Mouse (Mus musculus): ENCODE results near the gene Ddc. TPM values are rescaled to one million over a fixed set of nuclear protein-coding genes. Genes with fewer than 3 reads are reported as not detected.

Ddc gene
- polyA plus RNA-seq, 1 experiment, result 0.19 TPM

- Histone ChIP-seq H3K27me3 (ENCODE audit: control insufficient read depth, insufficient read depth, low read length) (no peaks in the 10 kb centered on the region), H3K36me3 (ENCODE audit: control insufficient read depth, insufficient read depth, low read length) (peaks cover 6% of the 10 kb centered on the region), H3K27ac (ENCODE audit: control insufficient read depth, insufficient read depth, low read depth, low read length) (no peak overlapping the region), H3K4me3 (ENCODE audit: control insufficient read depth, low read depth, low read length) (no peak overlapping the region), H3K4me1 (ENCODE audit: control insufficient read depth, insufficient read depth, low read length) (peaks cover 2% of the 10 kb centered on the region)
- TF ChIP-seq POLR2A (IDR thresholded peaks at IDR 0.05; ENCODE audit: control insufficient read depth, low read depth, low read length), result no peak
- TF ChIP-seq CTCF (IDR thresholded peaks at IDR 0.05; ENCODE audit: control insufficient read depth, insufficient read depth, insufficient replicate concordance, low read depth, low read length), result no peak
Measured at GRCm38 (mm10) chr11:11805951-11806350, 92.0 kb downstream of the Ddc start.

GRCm38 (mm10) chr11:11804421-11804820, 93.5 kb downstream of the Ddc start:
- H3K4me3 ChIP-seq (ENCODE audit: control insufficient read depth, low read depth, low read length), result no peak overlapping the region
- TF ChIP-seq CTCF (IDR thresholded peaks at IDR 0.05; ENCODE audit: control insufficient read depth, insufficient read depth, insufficient replicate concordance, low read depth, low read length) (no peak), POLR2A (IDR thresholded peaks at IDR 0.05; ENCODE audit: control insufficient read depth, low read depth, low read length) (no peak)
- H3K4me1 ChIP-seq (ENCODE audit: control insufficient read depth, insufficient read depth, low read length), result peaks cover under 1% of the 10 kb centered on the region
- no peak overlapping the region for H3K27ac ChIP-seq (ENCODE audit: control insufficient read depth, insufficient read depth, low read depth, low read length)
- H3K27me3 ChIP-seq (ENCODE audit: control insufficient read depth, insufficient read depth, low read length), result no peaks in the 10 kb centered on the region
- H3K36me3 ChIP-seq (ENCODE audit: control insufficient read depth, insufficient read depth, low read length), result peaks cover 6% of the 10 kb centered on the region

DNA sequence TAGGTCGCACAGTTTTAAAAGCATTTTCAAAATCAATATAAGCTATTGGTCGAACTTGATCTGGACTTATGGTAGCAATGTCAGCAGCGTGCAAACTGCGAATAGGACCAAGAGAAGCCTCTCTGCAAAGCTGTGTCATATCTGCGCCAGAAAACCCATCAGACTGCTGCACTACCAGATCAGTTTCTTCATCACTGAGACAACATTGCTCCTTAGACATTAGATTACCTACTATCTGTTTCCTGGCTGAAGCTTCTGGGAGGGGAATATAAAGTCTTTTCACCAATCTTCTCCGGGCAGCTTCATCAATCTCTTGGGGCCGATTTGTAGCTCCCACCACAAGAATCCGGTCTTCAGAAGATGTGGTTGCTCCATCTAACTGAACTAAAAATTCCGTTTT, 96.9 kb downstream of the Ddc start:
- H3K4me3 ChIP-seq (ENCODE audit: control insufficient read depth, low read depth, low read length), result no peak overlapping the region
- no peaks in the 10 kb centered on the region for H3K4me1 ChIP-seq (ENCODE audit: control insufficient read depth, insufficient read depth, low read length)
- H3K27ac ChIP-seq (ENCODE audit: control insufficient read depth, insufficient read depth, low read depth, low read length), result no peak overlapping the region
- no peaks in the 10 kb centered on the region for H3K27me3 ChIP-seq (ENCODE audit: control insufficient read depth, insufficient read depth, low read length)
- TF ChIP-seq POLR2A (IDR thresholded peaks at IDR 0.05; ENCODE audit: control insufficient read depth, low read depth, low read length) (no peak), CTCF (IDR thresholded peaks at IDR 0.05; ENCODE audit: control insufficient read depth, insufficient read depth, insufficient replicate concordance, low read depth, low read length) (no peak)
- peaks cover 6% of the 10 kb centered on the region for H3K36me3 ChIP-seq (ENCODE audit: control insufficient read depth, insufficient read depth, low read length)

DNA sequence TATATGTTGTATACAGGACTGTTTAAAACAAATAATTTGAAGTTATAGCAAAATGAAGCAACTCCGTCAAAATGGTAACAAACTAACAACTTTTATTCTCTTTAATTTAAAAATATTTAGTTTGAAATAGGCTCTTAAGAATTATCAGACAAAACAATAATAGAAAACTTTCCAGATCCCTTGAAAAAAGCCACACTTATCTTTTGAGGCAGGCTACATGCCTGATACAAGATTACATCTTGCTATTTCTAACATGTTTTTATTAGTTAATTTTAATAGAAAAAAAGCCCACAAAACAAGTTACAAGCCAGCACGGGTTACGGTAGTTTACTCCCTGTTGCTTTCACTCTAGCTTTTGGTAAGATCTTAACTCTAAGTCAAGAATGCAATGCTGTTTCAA, 97.6 kb downstream of the Ddc start:
- peaks cover 6% of the 10 kb centered on the region for H3K36me3 ChIP-seq (ENCODE audit: control insufficient read depth, insufficient read depth, low read length)
- TF ChIP-seq CTCF (IDR thresholded peaks at IDR 0.05; ENCODE audit: control insufficient read depth, insufficient read depth, insufficient replicate concordance, low read depth, low read length) (no peak), POLR2A (IDR thresholded peaks at IDR 0.05; ENCODE audit: control insufficient read depth, low read depth, low read length) (no peak)

GRCm38 (mm10) chr11:11798690-11799089, 99.3 kb downstream of the Ddc start:
- H3K36me3 ChIP-seq (ENCODE audit: control insufficient read depth, insufficient read depth, low read length), result peaks cover 6% of the 10 kb centered on the region

More for the DNA sequence above, 97.6 kb downstream of the Ddc start:
- Histone ChIP-seq H3K27ac (ENCODE audit: control insufficient read depth, insufficient read depth, low read depth, low read length) (no peak overlapping the region), H3K4me1 (ENCODE audit: control insufficient read depth, insufficient read depth, low read length) (no peaks in the 10 kb centered on the region), H3K27me3 (ENCODE audit: control insufficient read depth, insufficient read depth, low read length) (no peaks in the 10 kb centered on the region), H3K4me3 (ENCODE audit: control insufficient read depth, low read depth, low read length) (no peak overlapping the region)

DNA sequence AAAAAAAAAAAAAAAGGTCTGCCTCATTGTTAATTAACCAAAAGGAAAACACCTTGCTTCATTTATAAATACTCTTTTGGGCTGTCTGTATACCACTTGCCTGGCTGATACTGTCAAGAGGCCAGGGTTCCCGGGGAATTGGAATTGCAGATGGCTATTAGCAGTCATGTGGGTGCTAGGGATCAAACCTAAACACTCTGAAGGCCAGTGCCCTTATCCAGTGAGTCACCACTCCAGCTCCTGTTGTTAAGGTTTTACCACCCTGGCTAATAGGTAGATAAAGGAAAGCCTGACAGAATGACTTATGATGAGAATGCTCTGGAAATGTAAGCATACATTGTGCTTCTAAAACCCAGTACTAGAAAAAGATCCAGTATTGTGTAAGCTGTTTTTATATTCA, 103.3 kb downstream of the Ddc start:
- Histone ChIP-seq H3K4me1 (ENCODE audit: control insufficient read depth, insufficient read depth, low read length) (no peaks in the 10 kb centered on the region), H3K27ac (ENCODE audit: control insufficient read depth, insufficient read depth, low read depth, low read length) (no peak overlapping the region), H3K4me3 (ENCODE audit: control insufficient read depth, low read depth, low read length) (no peak overlapping the region), H3K27me3 (ENCODE audit: control insufficient read depth, insufficient read depth, low read length) (no peaks in the 10 kb centered on the region), H3K36me3 (ENCODE audit: control insufficient read depth, insufficient read depth, low read length) (no peaks in the 10 kb centered on the region)
- no peak for TF ChIP-seq POLR2A (IDR thresholded peaks at IDR 0.05; ENCODE audit: control insufficient read depth, low read depth, low read length)
- no peak for TF ChIP-seq CTCF (IDR thresholded peaks at IDR 0.05; ENCODE audit: control insufficient read depth, insufficient read depth, insufficient replicate concordance, low read depth, low read length)

More at GRCm38 (mm10) chr11:11798690-11799089, 99.3 kb downstream of the Ddc start:
- no peak overlapping the region for H3K4me3 ChIP-seq (ENCODE audit: control insufficient read depth, low read depth, low read length)
- TF ChIP-seq POLR2A (IDR thresholded peaks at IDR 0.05; ENCODE audit: control insufficient read depth, low read depth, low read length), result no peak
- no peak for TF ChIP-seq CTCF (IDR thresholded peaks at IDR 0.05; ENCODE audit: control insufficient read depth, insufficient read depth, insufficient replicate concordance, low read depth, low read length)
- no peak overlapping the region for H3K27ac ChIP-seq (ENCODE audit: control insufficient read depth, insufficient read depth, low read depth, low read length)
- no peaks in the 10 kb centered on the region for H3K4me1 ChIP-seq (ENCODE audit: control insufficient read depth, insufficient read depth, low read length)
- no peaks in the 10 kb centered on the region for H3K27me3 ChIP-seq (ENCODE audit: control insufficient read depth, insufficient read depth, low read length)

- Histone ChIP-seq H3K27me3 (ENCODE audit: control insufficient read depth, insufficient read depth, low read length) (no peaks in the 10 kb centered on the region), H3K4me1 (ENCODE audit: control insufficient read depth, insufficient read depth, low read length) (no peaks in the 10 kb centered on the region), H3K4me3 (ENCODE audit: control insufficient read depth, low read depth, low read length) (no peak overlapping the region), H3K36me3 (ENCODE audit: control insufficient read depth, insufficient read depth, low read length) (no peaks in the 10 kb centered on the region), H3K27ac (ENCODE audit: control insufficient read depth, insufficient read depth, low read depth, low read length) (no peak overlapping the region)
- peak; percentile 72 for TF ChIP-seq CTCF (IDR thresholded peaks at IDR 0.05; ENCODE audit: control insufficient read depth, insufficient read depth, insufficient replicate concordance, low read depth, low read length)
- TF ChIP-seq POLR2A (IDR thresholded peaks at IDR 0.05; ENCODE audit: control insufficient read depth, low read depth, low read length), result no peak
Measured at GRCm38 (mm10) chr11:11788521-11788974, 109.4 kb downstream of the Ddc start.

DNA sequence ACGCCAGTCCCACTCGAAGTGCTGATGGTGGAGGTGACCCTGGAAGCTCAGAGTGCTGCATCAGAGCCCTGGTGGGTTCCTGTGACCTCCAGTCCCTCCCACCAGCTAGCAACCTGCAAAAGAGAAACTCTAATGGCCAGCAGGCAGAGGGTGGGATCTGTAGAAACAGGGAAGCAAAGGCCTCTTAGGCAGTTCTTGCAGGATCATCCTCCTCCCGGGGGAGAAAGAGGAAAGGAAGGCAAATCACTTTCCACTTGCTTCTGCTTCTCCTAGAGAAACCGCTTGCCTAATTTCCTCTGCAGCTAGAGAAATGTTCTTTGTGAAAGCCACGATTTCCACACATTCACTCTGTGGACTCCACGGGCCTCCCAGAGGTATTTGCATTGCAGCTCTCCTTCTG, 112.5 kb downstream of the Ddc start:
- Histone ChIP-seq H3K36me3 (ENCODE audit: control insufficient read depth, insufficient read depth, low read length) (no peaks in the 10 kb centered on the region), H3K27me3 (ENCODE audit: control insufficient read depth, insufficient read depth, low read length) (no peaks in the 10 kb centered on the region), H3K27ac (ENCODE audit: control insufficient read depth, insufficient read depth, low read depth, low read length) (no peak overlapping the region), H3K4me1 (ENCODE audit: control insufficient read depth, insufficient read depth, low read length) (no peaks in the 10 kb centered on the region), H3K4me3 (ENCODE audit: control insufficient read depth, low read depth, low read length) (no peak overlapping the region)
- TF ChIP-seq POLR2A (IDR thresholded peaks at IDR 0.05; ENCODE audit: control insufficient read depth, low read depth, low read length), result no peak
- no peak for TF ChIP-seq CTCF (IDR thresholded peaks at IDR 0.05; ENCODE audit: control insufficient read depth, insufficient read depth, insufficient replicate concordance, low read depth, low read length)
